Mouse (Mus musculus): ENCODE measurements at regions not wholly inside any gene's neighbourhood (a gene's known extent, or its start where the extent isn't known, plus 50 kb on each side); places are given as distances from the start of the nearest gene placed in this dataset.

- DNase-seq (ENCODE audit: low spot score): no peak
Observed at GRCm38 (mm10) chr2:117543301-117543782, 200.5 kb upstream of the Rasgrp1 start.

GRCm38 (mm10) chr2:117548273-117548672 is 205.5 kb upstream of the Rasgrp1 start:
- DNase-seq (ENCODE audit: low spot score): no peak

GRCm38 (mm10) chr2:117556301-117556700 is 213.5 kb upstream of the Rasgrp1 start:
- DNase-seq (ENCODE audit: low spot score): no peak

- peak; percentile 40 for DNase-seq (ENCODE audit: low spot score)
Observed at GRCm38 (mm10) chr2:117570987-117571386, 228.2 kb upstream of the Rasgrp1 start.

GRCm38 (mm10) chr2:117587381-117587780 is 244.6 kb upstream of the Rasgrp1 start:
- DNase-seq (ENCODE audit: low spot score): no peak

GRCm38 (mm10) chr2:117595028-117595427 is 252.2 kb upstream of the Rasgrp1 start:
- DNase-seq (ENCODE audit: low spot score): no peak

GRCm38 (mm10) chr2:117597573-117597972 is 254.8 kb upstream of the Rasgrp1 start:
- no peak for DNase-seq (ENCODE audit: low spot score)

GRCm38 (mm10) chr2:117614772-117615171 is 272.0 kb upstream of the Rasgrp1 start:
- DNase-seq (ENCODE audit: low spot score): no peak

GRCm38 (mm10) chr2:117618063-117618462 is 275.3 kb upstream of the Rasgrp1 start:
- DNase-seq (ENCODE audit: low spot score): no peak

GRCm38 (mm10) chr2:117623955-117624354 is 281.2 kb upstream of the Rasgrp1 start:
- no peak for DNase-seq (ENCODE audit: low spot score)

GRCm38 (mm10) chr2:117634906-117635305 is 292.1 kb upstream of the Rasgrp1 start:
- no peak for DNase-seq (ENCODE audit: low spot score)

GRCm38 (mm10) chr2:117637397-117637796 is 294.6 kb upstream of the Rasgrp1 start:
- no peak for DNase-seq (ENCODE audit: low spot score)

GRCm38 (mm10) chr2:117652101-117652500 is 309.3 kb upstream of the Rasgrp1 start:
- no peak for DNase-seq (ENCODE audit: low spot score)

- DNase-seq (ENCODE audit: low spot score): no peak
Observed at GRCm38 (mm10) chr2:117652647-117653046, 309.8 kb upstream of the Rasgrp1 start.

GRCm38 (mm10) chr2:117656546-117657175 is 313.9 kb upstream of the Rasgrp1 start:
- no peak for DNase-seq (ENCODE audit: low spot score)

GRCm38 (mm10) chr2:117660217-117660924 is 317.6 kb upstream of the Rasgrp1 start:
- no peak for DNase-seq (ENCODE audit: low spot score)

- no peak for DNase-seq (ENCODE audit: low spot score)
Observed at GRCm38 (mm10) chr2:117662653-117663052, 319.9 kb upstream of the Rasgrp1 start.

GRCm38 (mm10) chr2:117666528-117666927 is 323.7 kb upstream of the Rasgrp1 start:
- DNase-seq (ENCODE audit: low spot score): no peak

- no peak for DNase-seq (ENCODE audit: low spot score)
Observed at GRCm38 (mm10) chr2:117668137-117668536, 325.3 kb upstream of the Rasgrp1 start.

GRCm38 (mm10) chr2:117674877-117675276 is 332.1 kb upstream of the Rasgrp1 start:
- DNase-seq (ENCODE audit: low spot score): no peak

- no peak for DNase-seq (ENCODE audit: low spot score)
Observed at GRCm38 (mm10) chr2:117678650-117679049, 335.8 kb upstream of the Rasgrp1 start.

GRCm38 (mm10) chr2:117685836-117686453 is 343.1 kb upstream of the Rasgrp1 start:
- DNase-seq (ENCODE audit: low spot score): no peak

- no peak for DNase-seq (ENCODE audit: low spot score)
Observed at GRCm38 (mm10) chr2:117693537-117693936, 350.7 kb upstream of the Rasgrp1 start.

All from testis, postnatal 10 days (tissue).